Mouse (Mus musculus): ENCODE measurements around the gene Hist1h3e.
A peak's percentile ranks its signal among the peaks of the same experiment; 100 is the strongest.

Hist1h3e gene

GRCm38 (mm10) chr13:23517603-23518294 lies 44.4 kb downstream of the Hist1h3e start:
- DNase-seq (ENCODE audit: low read depth), result peak; percentile 83

- DNase-seq (ENCODE audit: low read depth), result no peak
These were observed 45.2 kb downstream of the Hist1h3e start for GRCm38 (mm10) chr13:23516822-23517602.

DNA sequence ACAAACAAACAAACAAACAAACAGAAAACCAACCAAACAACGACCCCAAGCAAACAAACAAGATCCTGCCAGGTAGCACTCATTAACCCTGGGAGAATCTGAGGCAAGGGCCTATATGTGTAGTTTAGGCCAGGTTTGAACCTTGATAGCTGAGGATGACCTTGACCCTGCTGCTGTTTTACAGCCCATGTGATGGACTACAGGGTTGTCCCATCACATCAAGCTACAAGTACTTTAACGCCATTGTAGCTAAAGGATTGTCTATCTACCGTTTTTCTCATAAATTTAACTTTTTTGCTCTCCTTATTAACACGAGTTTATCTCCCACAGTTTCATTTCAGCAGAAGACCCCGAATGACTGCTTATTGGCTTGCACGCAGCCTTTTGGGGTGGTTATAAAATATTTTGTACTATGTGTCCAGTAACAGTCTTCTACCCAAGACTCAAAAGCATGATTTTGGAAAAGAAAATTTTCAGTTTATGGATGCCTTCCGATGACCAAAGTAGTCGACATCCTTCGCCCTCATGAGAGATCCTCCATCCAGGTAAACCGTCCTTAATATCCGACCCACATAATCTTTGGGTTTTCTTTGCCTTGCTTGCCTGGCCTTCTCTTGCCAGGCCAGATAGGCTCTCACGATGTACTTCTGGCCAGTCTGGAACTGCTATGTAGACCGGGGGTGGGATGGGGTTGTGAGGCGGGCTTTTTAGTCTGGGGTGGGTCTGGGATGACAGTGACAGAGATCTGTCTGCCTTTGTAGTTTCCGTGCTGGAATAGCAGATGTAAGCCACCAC lies 46.1 kb downstream of the Hist1h3e start:
- no peak for DNase-seq (ENCODE audit: low read depth)

- DNase-seq (ENCODE audit: low read depth), result no peak
These were observed 46.9 kb downstream of the Hist1h3e start for GRCm38 (mm10) chr13:23515281-23515680.

DNA sequence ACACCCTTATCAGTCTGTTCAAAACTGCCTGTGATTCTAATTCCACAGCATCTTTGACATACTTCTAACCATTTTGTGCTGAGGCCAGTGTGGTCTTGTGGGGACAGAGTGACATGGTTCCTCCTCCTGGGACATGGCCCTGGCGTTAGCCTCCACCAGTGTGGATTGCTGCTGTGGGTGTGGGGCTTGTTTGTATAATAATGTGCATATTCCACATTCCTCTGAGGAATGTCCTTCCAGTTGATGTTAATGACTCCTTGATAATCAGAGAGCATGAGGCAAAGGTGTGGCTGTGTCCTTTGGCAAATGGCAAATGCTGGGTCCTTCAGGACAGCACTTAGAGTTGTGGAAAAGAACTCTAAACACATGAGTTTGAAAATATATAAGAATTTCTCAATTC lies 48.7 kb downstream of the Hist1h3e start:
- DNase-seq (ENCODE audit: low read depth), result no peak

Data from c-Kit-positive CD71-negative TER-119-negative erythroid progenitor cells, embryonic 14.5 days (primary cell).